In the genomic region with DNA sequence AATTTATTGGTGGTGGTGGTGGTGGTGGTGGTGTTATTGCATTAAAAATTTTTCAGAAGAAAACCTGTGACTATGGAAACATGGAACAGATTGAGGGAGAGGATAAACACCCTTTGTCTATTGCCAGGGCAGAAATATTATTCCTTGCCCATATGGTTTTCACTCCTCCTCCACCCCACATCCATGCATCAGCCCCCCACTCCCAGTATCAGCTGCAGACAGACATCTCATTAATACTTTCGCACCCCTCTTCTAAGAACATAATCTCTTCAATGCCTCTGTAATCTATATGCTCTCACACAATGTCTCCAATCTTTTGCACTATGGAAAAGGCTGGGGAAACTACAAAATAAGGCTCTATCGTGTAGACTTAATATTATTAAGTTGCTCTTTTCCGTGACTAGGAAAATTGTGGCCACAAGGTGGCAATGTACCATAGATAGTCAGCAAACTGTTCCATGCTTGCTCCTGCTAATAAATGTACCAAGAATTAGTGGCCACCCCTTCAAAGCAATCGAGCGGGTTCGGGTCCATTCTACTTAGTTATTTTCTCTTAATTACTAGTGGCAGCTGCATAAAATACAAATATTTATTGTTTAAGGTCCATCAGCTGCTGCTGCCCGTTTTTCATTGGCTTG, we compare ENCODE assay signal across 8 mouse cellular contexts.
DNase-seq lines count a peak whose midpoint lies in the region; ATAC-seq and TF ChIP-seq lines count a peak whose summit lies in the region.

No protein-coding gene starts in this region.

- no peak overlapping the region for H3K9ac ChIP-seq in liver, embryonic 12.5 days
- no peak overlapping the region for H3K9ac ChIP-seq in liver, postnatal 0 days (replicated peaks)

- peak; percentile 67 for TF ChIP-seq CTCF in liver, postnatal 0 days (IDR thresholded peaks at IDR 0.05; ENCODE audit: low read depth)

- no peaks in the 10 kb centered on the region for H3K36me3 ChIP-seq in liver, embryonic 12.5 days
- no peaks in the 10 kb centered on the region for H3K36me3 ChIP-seq in liver, postnatal 0 days (replicated peaks; ENCODE audit: insufficient read depth, low read length)

- 35% methylated on average over 7 of the region's 7 CpGs for WGBS in liver, embryonic 12.5 days (ENCODE audit: insufficient replicate concordance)
- WGBS in liver, postnatal 0 days (ENCODE audit: insufficient replicate concordance) = 31% methylated on average over 7 of the region's 7 CpGs

- H3K4me1 ChIP-seq in liver, embryonic 12.5 days = no peaks in the 10 kb centered on the region
- H3K4me1 ChIP-seq in liver, postnatal 0 days (ENCODE audit: insufficient read depth) = no peaks in the 10 kb centered on the region

- H3K4me3 ChIP-seq in liver, embryonic 12.5 days = no peak overlapping the region
- H3K4me3 ChIP-seq in liver, postnatal 0 days (ENCODE audit: low read depth, low read length) = no peak overlapping the region

- no peaks in the 10 kb centered on the region for H3K9me3 ChIP-seq in liver, embryonic 12.5 days (replicated peaks)
- no peaks in the 10 kb centered on the region for H3K9me3 ChIP-seq in liver, postnatal 0 days (ENCODE audit: low read length)

- H3K27me3 ChIP-seq in liver, embryonic 12.5 days (replicated peaks) = no peaks in the 10 kb centered on the region; the same call in 1 of the 2 replicates
- H3K27me3 ChIP-seq in liver, postnatal 0 days (ENCODE audit: insufficient read depth, low read length) = no peaks in the 10 kb centered on the region

- DNase-seq in liver = peak; percentile 32
- peak; percentile 81 to 83 for DNase-seq in cerebellum, postnatal 14 days
- peak; percentile 33 to 80 for DNase-seq in heart, adult 9 months (ENCODE audit: low spot score in 2 of 2)
- DNase-seq in kidney, postnatal 14 days = peak; percentile 84
- DNase-seq in liver, postnatal 0 days = peak; percentile 44
- peak; percentile 26 for DNase-seq in ovary, postnatal 10 days (ENCODE audit: low spot score)
- peak; percentile 25 for DNase-seq in yolk sac, embryonic 10.5 days (ENCODE audit: low spot score)

- no peak overlapping the region for H3K27ac ChIP-seq in liver, embryonic 12.5 days
- no peak overlapping the region for H3K27ac ChIP-seq in liver, postnatal 0 days (ENCODE audit: low read depth)

- no peak for TF ChIP-seq EP300 in liver, postnatal 0 days (IDR thresholded peaks at IDR 0.05; ENCODE audit: low read depth)

- H3K4me2 ChIP-seq in liver, embryonic 12.5 days = no peak overlapping the region
- no peak overlapping the region for H3K4me2 ChIP-seq in liver, postnatal 0 days (ENCODE audit: low read depth, low read length)

- no peak for ATAC-seq in liver, embryonic 12.5 days
- ATAC-seq in liver, postnatal 0 days = no peak

Comparison
In these comparisons a context has a peak if more than half of its experiments do, and no peak if none do; other contexts are left out.
1. DNase-seq: peak in every context shown above with its lines; median percentile 84 in kidney, postnatal 14 days; 82 in cerebellum, postnatal 14 days; 56 in heart, adult 9 months; 44 in liver, postnatal 0 days; 32 in liver; 26 in ovary, postnatal 10 days; 25 in yolk sac, embryonic 10.5 days.